Mouse (Mus musculus) thymus, adult 2 months (tissue): ENCODE measurements around the gene Ier2. TPM values are rescaled to one million over a fixed set of nuclear protein-coding genes. Genes with fewer than 3 reads are reported as not detected.

Source experiments
- DNase-seq: peaks from one replicate; pipeline ENCODE4 v3.0.0; 2021
- H3K27ac ChIP-seq: fragments of 200-500 bp; 2 replicates; pipeline ENCODE4 v1.5.1; 2012; ENCODE audit warnings: low read length, control low read depth; ENCODE audit not compliant: control insufficient read depth, insufficient read depth
- H3K27me3 ChIP-seq: fragments of 200-500 bp; 2 replicates; pipeline ENCODE4 v1.6.1; 2012; ENCODE audit warnings: mild to moderate bottlenecking, low read length, moderate library complexity, mixed read lengths; ENCODE audit not compliant: control insufficient read depth, insufficient read depth
- H3K36me3 ChIP-seq: fragments of 200-500 bp; 2 replicates; pipeline ENCODE4 v1.6.1; 2012; ENCODE audit warnings: mild to moderate bottlenecking, low read length, moderate library complexity; ENCODE audit not compliant: control insufficient read depth, insufficient read depth
- H3K4me1 ChIP-seq: fragments of 200-500 bp; replicated peaks from 2 replicates; pipeline ENCODE4 v1.6.1; 2012; ENCODE audit warnings: low read length; ENCODE audit not compliant: control insufficient read depth, insufficient read depth
- H3K4me3 ChIP-seq: fragments of 200-500 bp; 2 replicates; pipeline ENCODE4 v1.5.1; 2012; ENCODE audit warnings: mild to moderate bottlenecking, low read length, control low read depth, moderate library complexity; ENCODE audit not compliant: control insufficient read depth, insufficient read depth
- CTCF ChIP-seq: fragments of 200-500 bp; IDR thresholded peaks from 2 replicates; pipeline ENCODE4 v1.5.1; 2012; ENCODE audit warnings: mild to moderate bottlenecking, control low read depth, low read length, moderate library complexity, borderline replicate concordance; ENCODE audit not compliant: control insufficient read depth, poor library complexity, insufficient read depth; ENCODE audit errors: extremely low read depth
- POLR2A ChIP-seq: fragments of 200-500 bp; IDR thresholded peaks from 2 replicates; pipeline ENCODE4 v1.6.1; 2012; ENCODE audit warnings: mild to moderate bottlenecking, low read length, control low read depth, moderate library complexity; ENCODE audit not compliant: control insufficient read depth, poor library complexity, insufficient read depth; ENCODE audit errors: extremely low read depth
- WGBS: fragments of 180-500 bp; shearing (Covaris S2); methylation state at CpG from one replicate; pipeline ENCODE4 v1.1.7; 2018; 5-methylcytosine and 5-hydroxymethylcytosine counted together
- polyA plus RNA-seq: library from polyadenylated mRNA; depleted of rRNA; stranded (reverse); fragments of >200 nt; gene quantifications from 2 replicates; pipeline ENCODE4 v1.2.3, GENCODE M21; 2012

Ier2 gene
- polyA plus RNA-seq, 1 experiment: 29.2 TPM

DNA sequence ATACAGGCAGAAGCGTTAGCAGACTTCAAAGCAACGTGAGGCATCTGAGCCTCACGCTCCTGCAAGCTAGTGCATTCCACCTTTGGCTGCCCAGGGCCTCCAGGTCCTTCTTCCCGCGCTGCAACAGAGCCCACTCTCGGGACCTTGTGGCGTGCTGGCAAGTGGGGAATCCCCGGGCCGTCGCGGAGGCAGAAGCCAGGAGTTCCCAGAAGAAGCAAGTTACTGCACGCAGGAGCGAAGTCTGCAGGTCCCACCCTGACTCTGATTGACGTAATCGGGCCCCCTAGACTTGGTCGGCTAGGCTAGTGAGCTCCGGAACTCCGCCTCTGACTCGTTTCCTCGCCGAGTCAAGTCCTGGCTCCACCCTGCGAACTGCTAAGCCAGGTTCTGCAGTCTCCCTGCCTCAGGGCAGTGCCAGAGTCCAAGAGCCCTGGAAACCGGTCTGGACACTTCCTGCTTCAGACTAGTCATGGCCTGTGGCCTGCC lies 6.0 kb downstream of the Ier2 start:
- no peaks in the 10 kb centered on the region for H3K36me3 ChIP-seq
- peak; percentile 76 for DNase-seq
- peak overlapping the region; percentile 36; the same call in 1 of the 2 replicates for H3K27ac ChIP-seq
- peak overlapping the region; percentile 57 for H3K4me3 ChIP-seq
- peaks cover 28% of the 10 kb centered on the region for H3K4me1 ChIP-seq
- TF ChIP-seq POLR2A: peak; percentile 53; the same call in 1 of the 2 replicates
- peak; percentile 32; the same call in 1 of the 2 replicates for TF ChIP-seq CTCF
- H3K27me3 ChIP-seq: no peaks in the 10 kb centered on the region
- under 1% methylated on average over 23 of the region's 23 CpGs for WGBS

DNA sequence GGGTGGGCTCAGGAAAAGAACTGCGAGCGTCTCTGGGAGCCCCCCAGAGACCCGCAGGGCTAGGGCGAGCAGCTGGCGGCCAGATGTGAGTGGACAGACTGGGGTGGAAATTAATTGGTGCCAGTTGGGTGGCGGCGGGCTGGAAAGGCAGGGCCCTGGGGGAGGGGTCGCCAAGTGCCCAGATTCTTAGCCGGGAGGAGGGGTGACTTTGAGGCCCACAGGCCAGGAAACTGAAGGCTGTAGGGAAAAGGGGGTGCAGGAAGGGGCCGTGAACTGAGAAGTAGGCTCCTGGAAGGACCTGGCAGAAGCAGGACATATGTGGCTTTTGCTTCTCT lies 6.5 kb downstream of the Ier2 start:
- TF ChIP-seq CTCF (peak; percentile 19; the same call in 1 of the 2 replicates), POLR2A (no peak)
- WGBS: 4% methylated on average over 10 of the region's 10 CpGs

DNA sequence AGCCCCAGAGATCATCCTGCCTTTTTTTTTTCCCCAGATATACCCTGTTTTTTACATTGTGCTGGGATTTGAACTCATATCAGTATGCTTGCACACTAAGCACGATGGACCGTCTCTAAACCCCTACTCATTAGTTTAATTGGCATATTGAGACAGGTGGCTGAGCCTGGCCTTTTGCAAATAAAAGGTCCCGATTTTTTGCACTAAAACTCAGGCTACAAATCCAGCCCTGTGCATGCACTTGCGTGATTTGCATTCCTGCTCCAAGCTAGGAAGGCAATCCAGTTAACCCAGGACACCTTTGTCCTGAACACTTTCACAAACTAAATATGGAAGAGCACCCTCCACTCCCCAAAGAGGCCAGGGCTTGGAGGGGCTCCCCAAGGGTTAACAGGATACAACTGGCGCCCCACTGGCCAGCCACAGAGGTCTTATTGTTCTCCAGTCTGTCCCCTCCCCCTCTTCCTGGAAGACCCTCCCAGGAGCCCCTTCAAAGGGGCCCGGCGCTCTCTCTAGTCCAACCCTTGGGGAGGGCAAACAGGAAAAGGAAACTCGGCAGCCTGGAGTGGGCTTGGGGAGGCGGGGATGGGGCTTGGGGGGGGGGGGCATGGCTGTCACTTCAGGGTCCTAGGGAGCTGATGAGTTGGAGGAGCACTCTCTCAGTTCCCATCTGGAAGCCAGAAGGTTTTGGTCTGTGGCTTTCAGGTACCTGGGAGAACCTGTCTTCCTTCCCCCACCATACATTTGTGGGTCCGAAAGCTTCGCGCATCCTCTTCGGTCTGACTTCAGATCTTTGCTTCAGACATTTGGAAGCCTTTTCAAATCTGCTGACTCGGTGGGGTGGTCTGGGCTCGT lies 7.1 kb downstream of the Ier2 start:
- DNase-seq: no peak
- Histone ChIP-seq H3K27ac (0 out of 2 replicates have a peak overlapping the region, but pooled peaks have one; percentile 2), H3K36me3 (no peaks in the 10 kb centered on the region), H3K4me3 (peak overlapping the region; percentile 57), H3K4me1 (peaks cover 24% of the 10 kb centered on the region), H3K27me3 (no peaks in the 10 kb centered on the region)
- 19% methylated on average over 15 of the region's 15 CpGs for WGBS
- no peak for TF ChIP-seq CTCF
- TF ChIP-seq POLR2A: no peak

More for the DNA sequence above, 6.5 kb downstream of the Ier2 start:
- peak; percentile 21 for DNase-seq
- 0 out of 2 replicates have a peak overlapping the region, but pooled peaks have one; percentile 2 for H3K27ac ChIP-seq
- H3K4me1 ChIP-seq: peaks cover 24% of the 10 kb centered on the region
- no peaks in the 10 kb centered on the region for H3K36me3 ChIP-seq
- H3K4me3 ChIP-seq: peak overlapping the region; percentile 57
- H3K27me3 ChIP-seq: no peaks in the 10 kb centered on the region

DNA sequence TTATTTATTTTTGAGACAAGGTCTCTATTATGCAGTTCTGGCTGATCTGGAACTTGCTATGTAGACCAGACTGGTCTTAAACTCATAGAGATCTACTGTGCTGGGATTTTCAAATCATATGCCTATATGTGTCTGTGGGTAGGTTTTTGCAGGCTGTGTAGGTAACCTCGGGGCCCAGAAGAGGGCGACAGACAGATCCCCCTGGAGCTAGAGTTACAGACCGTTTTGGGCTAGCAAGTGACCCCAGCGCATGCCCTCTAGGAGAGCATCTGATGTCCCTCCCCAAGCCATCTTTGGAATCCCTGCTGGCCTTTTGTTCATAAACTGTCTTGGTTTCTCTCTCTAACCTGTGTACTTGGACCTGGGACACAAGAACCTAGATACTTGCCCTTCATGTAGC lies 8.1 kb downstream of the Ier2 start:
- peaks cover 16% of the 10 kb centered on the region for H3K4me1 ChIP-seq
- H3K27me3 ChIP-seq: no peaks in the 10 kb centered on the region
- no peak overlapping the region for H3K27ac ChIP-seq
- 68% methylated on average over 4 of the region's 4 CpGs for WGBS
- no peak for DNase-seq
- no peak for TF ChIP-seq CTCF
- H3K4me3 ChIP-seq: no peak overlapping the region
- no peaks in the 10 kb centered on the region for H3K36me3 ChIP-seq

DNA sequence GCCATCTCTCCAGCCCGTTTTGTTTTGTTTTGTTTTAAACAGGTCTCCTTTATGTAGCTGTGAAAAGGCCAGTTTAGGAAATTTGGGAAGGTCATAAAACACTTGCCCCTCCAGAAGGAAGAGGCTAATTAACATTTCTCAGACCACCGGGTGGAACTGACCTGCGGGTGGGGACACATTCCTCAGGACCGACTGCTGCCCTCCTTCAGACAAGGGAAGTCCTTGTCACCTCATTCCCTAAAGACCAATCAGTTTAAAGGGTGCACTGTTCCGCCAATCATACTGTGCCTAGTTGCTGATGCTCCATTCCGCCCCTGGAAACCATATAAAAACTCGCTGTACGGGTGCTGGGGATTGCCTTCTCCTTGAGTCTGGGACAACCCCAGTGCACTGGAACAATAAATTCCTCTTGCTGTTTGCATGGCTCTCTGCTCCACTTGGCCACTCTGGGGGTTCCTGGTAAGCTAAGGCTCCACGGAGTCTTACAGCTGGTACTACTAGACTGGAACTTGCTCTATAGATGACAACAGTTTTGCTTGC lies 9.5 kb downstream of the Ier2 start:
- Histone ChIP-seq H3K4me3 (no peak overlapping the region), H3K27me3 (no peaks in the 10 kb centered on the region), H3K4me1 (peaks cover 16% of the 10 kb centered on the region), H3K27ac (no peak overlapping the region), H3K36me3 (no peaks in the 10 kb centered on the region)
- DNase-seq: no peak
- WGBS: 93% methylated on average over 9 of the region's 9 CpGs
- TF ChIP-seq POLR2A (no peak), CTCF (no peak)

DNA sequence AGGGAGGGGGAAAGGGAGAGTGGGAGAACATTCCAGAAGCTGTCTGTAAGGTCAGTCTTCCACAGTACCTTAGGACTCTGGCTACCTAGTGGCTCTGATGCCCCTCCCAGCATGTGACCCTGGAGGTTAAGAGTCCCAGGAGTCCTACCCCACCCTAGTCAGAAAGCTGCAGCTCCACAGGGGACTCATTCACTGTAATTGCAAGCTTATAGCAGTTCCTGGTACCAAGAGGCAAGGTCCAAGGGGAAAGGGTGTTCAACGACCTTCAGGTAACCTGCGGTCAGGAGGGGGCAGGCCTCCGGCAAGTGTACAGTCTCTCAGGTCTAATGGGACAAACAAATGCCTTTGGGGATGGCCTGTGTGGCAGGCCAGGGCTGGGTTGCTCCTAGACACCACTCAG lies 12.4 kb downstream of the Ier2 start:
- H3K27ac ChIP-seq: no peak overlapping the region
- 85% methylated on average over 3 of the region's 3 CpGs for WGBS
- no peak for DNase-seq

More for the DNA sequence above, 12.4 kb downstream of the Ier2 start:
- Histone ChIP-seq H3K4me1 (no peaks in the 10 kb centered on the region), H3K4me3 (no peak overlapping the region), H3K36me3 (no peaks in the 10 kb centered on the region), H3K27me3 (no peaks in the 10 kb centered on the region)
- no peak for TF ChIP-seq POLR2A
- TF ChIP-seq CTCF: no peak
